Mouse (Mus musculus): ENCODE results near the gene Shmt2.

Gene Shmt2

GRCm38 (mm10) chr10:127510895-127511617 lies 11.2 kb downstream of the Shmt2 start:
- no peak for DNase-seq

DNA sequence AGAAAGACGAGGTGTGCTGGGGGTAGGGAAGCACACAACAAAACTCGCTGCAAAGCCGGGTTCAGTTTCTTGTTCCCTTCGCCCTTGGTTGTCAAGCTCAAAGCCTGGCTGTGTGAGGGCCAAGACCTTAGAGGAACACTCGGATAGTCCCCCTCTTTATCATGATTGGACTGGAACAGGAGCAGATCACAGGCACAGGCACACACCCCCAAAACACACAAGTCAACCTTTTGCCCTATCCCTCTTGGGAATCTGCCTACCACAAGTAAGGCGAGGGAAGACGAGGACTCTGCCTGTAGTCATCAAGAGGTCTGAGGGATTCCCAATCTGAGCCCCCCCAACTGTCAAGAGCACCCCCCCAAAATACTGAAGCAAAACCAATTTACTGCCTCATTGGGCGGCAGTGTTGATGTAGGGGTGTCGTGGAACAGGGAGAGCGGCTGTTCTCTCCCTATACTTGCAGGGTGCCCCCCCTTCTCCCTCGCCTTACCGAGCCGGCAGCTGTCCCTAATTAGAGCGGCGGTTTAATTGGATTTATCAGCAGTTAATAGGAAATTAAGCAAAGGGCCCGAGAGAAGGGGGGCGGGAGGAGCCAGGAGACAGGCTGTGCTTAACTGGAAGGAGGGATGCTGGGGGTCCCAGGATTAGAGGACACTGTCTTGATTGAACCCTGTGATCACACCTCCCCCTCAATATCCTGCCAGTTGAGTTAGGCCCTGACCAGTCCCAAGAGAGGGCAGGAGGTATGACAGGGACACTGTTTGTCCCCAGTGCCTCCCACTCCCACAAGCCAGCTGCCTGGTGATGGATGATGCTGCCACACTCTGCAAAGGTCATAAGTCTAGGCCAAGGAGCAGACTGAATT lies 12.2 kb downstream of the Shmt2 start:
- no peak for DNase-seq

GRCm38 (mm10) chr10:127509051-127509836 lies 13.0 kb downstream of the Shmt2 start:
- peak; percentile 90 for DNase-seq

DNA sequence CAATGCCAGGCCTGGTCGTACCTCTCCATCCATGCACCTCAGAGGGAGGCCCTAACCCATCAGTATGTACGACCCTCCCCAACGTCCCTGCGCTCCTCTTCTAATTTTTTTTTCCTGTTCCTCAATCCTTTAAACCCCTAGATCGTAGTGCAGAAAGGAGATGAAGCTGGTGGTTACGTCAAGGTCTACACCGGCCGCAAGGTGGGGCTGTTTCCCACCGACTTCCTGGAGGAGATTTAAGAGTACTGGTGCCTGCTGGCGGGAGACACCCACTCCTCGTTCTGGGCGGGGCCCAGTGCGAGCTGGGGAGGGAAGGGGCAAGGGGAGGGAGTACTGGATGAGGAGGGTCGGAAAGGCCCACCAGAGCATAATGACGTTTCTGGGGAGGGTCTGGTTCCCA lies 14.0 kb downstream of the Shmt2 start:
- DNase-seq = peak; percentile 87

GRCm38 (mm10) chr10:127500894-127501893 lies 21.1 kb downstream of the Shmt2 start, which contains the start of gene Stac3:
Gene Stac3 (plus strand): TSS chr10:127501686.
- DNase-seq = no peak

- DNase-seq = no peak
These were observed 22.2 kb downstream of the Shmt2 start for GRCm38 (mm10) chr10:127500042-127500441.

- no peak for DNase-seq
These were observed 22.7 kb downstream of the Shmt2 start for GRCm38 (mm10) chr10:127499516-127499915.

GRCm38 (mm10) chr10:127496156-127496555 lies 26.1 kb downstream of the Shmt2 start:
- DNase-seq = no peak

GRCm38 (mm10) chr10:127492118-127492517 lies 30.1 kb downstream of the Shmt2 start:
- DNase-seq = no peak

- DNase-seq = no peak
These were observed 31.1 kb downstream of the Shmt2 start for GRCm38 (mm10) chr10:127491128-127491512.

DNA sequence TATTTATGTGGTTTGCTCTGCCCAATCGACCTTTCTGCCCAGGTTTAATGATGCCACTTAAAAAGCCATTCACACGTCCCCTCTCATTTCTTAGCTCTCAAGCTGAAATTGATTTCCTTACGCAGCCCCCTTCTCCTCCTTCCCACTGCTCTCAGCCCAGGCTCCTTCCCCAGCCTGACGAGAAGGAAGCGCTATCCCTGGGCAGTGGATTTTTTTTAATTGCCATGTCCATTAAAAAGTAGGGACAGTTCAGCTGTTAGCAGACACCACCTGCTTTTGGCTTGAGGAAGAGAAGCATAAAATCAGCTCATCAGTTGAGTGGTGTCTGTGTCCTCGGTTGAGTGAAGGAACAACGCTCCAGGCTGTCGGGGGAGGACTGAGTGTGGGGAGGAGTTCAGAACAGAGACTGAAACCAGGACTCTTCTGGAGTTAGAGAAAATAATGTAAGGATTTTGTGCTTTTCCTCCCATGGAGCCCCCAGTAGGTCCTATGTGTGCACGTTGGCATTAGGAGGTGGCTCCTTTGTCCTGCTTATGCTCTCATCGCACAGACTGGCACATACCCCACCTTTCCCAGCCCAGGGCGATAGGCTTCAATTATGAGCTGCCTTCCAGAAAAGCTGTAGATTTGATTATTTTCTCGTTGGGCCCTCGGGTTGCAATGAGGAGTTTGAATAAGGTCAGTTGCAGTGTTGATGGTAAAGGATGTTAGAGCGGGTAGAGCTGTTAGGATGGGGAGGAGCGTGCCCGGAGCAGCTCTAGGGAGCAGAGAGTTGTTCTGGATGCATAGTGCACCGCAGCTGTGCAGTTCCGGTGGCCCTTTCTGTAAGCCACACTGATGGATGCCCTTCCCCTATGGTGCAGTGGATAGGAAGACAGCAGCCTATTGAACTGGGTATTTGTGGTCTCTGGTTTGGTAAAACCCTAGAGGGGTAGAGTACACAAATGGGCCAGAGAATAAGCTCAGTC lies 31.8 kb downstream of the Shmt2 start:
- DNase-seq = no peak

DNA sequence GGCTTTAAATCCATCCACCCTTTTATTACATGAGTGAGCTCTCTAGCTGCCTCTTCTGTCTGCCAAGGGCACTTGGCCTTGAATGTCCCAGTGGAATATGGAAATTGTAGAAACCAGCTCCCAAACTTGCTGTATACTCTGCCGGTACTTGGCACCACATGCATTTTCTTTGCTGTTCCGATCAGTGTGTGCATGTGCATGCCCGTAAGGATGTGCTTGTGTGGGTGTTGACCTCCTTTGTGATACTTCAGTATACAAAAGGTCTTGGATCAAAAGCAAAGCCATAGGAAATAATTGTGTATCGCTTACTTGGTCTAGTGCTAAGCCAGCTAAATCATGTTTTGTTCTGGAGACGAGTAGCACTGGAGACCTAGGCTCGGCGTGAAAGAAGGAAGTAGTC lies 33.4 kb downstream of the Shmt2 start:
- DNase-seq = no peak

DNA sequence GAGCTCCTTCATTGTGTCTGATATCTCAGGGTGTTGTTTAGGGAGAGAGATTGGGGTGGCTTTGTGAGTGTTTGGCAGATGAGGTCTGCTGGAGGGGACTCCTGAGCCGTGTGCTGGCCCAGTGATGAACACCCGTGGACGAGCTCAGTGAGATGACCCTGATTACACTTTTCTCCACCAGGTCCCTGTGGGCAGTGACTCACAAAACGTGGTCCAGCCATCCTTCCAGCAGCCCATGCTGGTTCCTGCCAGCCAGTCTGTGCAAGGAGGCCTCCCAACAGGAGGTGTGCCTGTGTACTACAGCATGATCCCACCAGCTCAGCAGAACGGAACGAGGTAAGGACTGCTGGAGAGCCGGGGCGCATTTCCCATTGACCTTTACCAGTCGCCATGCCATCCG lies 37.0 kb downstream of the Shmt2 start:
- no peak for DNase-seq

DNA sequence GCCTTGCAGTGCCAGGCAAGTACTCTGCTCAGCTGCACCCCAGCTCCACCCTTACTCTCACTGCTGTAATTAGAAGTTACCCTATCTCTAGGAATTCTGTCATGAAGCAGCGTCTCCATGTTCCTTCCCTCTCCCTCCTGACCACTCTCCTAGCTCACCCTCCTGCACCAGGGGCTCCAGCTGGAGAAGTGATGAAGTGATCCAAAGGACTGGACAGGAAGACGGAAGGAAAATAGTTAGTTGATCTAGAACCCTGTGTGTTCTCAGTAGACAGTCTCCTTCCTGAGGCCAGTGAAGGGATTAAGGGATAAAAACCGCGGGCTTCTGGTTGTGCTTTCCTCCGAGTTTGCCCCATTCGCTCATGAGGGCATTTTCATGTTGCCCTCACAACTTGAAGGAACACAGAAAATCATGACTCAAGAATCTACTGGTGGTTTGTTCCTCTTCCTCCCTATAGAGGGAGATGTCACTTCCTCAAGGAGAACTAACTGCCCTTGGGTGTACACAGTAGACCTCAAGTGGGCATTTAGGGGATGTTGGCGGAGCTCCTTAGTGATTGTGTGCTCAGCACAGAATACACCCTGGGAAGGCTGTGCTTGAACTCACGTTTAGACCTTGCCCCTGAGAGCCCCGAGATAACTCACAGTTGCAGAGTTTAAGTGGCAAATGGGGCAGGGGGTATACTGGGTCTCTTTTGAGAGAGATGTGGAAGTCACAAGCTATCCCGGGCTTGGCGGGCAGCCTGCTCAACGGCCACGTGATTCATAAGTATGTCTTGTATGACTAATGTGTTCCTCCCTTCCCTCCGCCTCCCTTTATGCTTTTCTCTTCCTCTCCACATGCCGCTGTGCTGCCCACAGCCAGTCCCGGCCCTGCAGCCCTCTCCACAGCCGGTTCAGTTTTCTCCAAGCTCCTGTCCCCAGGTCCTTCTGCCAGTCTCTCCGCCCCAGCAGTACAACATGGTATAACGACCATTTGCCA lies 41.1 kb downstream of the Shmt2 start:
- DNase-seq = no peak

DNA sequence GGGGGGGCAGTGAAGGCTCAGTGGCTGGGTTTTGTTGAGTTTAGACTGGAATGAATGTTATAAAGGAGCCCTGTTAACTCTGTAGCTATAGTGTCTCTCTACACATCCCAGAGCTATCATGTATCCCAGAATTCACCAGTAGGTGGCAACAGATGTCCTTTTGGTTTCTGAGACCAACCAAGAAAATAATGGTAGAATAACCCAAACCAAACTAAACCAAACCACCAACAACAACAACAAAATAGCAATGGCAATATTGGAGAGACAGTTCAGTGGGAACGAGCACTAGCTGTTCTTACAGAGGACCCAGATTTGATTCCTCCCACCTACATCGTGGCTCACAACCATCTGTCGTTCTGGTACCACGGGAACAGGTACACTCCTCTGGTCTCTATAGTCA lies 43.1 kb downstream of the Shmt2 start:
- no peak for DNase-seq

DNA sequence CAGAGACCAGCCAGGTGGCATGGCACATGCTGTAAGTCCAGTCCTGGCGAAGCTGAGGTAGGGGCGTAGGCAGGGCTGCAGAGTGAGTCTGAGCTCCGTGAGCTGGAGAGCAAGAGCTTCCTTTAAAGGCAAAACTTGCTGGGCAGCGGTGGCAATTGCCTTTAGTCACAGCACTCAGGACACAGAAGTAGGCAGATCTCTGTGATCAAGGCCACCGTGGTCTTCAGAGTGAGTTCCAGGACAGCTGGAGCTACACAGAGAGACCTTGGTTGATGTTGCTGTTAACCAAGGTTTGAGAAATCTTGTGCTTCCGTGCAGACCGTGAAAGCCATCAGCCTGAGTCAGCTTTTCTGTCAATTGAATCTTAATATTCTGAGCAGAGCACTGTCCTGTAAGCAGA lies 44.9 kb downstream of the Shmt2 start:
- DNase-seq = no peak

DNA sequence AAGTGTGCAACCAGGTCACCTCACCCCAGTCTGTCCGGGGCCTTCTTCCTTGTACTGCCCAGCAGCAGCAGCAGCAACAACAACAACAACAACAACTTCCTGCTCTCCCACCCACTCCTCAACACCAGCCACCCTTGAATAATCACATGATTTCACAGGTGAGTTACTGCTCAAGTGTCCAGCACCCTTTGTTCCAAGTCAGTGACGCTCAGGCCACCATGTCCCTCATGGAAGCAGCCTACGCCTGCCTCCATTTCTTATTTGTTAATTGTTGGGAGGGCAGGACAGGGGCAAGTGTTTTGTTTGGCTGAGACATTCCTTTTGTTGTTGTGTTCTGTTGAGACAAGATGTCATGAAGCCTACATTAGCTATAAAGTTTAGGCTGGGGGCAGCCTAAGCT lies 45.7 kb downstream of the Shmt2 start:
- no peak for DNase-seq

GRCm38 (mm10) chr10:127475175-127475574 lies 47.1 kb downstream of the Shmt2 start:
- no peak for DNase-seq

DNA sequence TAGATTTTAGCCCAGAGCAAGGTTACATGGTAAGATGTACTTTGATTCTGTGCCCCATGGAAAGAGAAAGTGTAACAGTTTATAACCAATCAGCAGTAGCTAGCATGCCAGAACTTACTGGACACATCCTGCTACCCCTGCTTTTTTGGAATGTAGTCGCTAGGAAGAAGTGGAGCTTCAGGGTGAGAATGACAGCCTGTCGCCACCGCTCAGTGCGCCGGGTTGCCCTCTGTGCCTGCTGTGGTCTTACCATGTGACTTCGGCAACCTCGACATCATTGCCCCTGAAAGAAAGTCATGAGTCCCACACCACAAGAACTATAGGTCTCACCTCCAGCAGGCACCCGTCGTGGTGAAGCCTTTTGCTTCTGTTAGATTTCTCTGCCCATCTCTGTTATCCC lies 49.5 kb downstream of the Shmt2 start:
- peak; percentile 12 for DNase-seq

Measured in thymus, postnatal 25 days (tissue).